Mouse (Mus musculus) cerebellum, adult 11-12 months (tissue): Measurements from ENCODE around the gene Pim2.
"Not testable (repeated sequence)": the region's sequence is repeated elsewhere in the genome, so short reads cannot be mapped to it uniquely, and the experiment has no call there.

Source experiments
- DNase-seq: peaks from one replicate; pipeline ENCODE4 v3.0.0; 2022

Gene Pim2

GRCm38 (mm10) chrX:7909242-7909641, 31.2 kb downstream of the Pim2 start, which contains the start of gene Gm10490:
Gm10490 (plus strand) TSS chrX:7909542.
- not testable (repeated sequence) for DNase-seq

GRCm38 (mm10) chrX:7910473-7910872, 32.4 kb downstream of the Pim2 start:
- DNase-seq: no peak

GRCm38 (mm10) chrX:7915669-7916068, 37.6 kb downstream of the Pim2 start:
- DNase-seq: not testable (repeated sequence)

- not testable (repeated sequence) for DNase-seq
These were observed 39.9 kb downstream of the Pim2 start for GRCm38 (mm10) chrX:7917960-7918359.

- peak; percentile 69 for DNase-seq
These were observed 41.7 kb downstream of the Pim2 start, which contains the start of gene Pcsk1n for GRCm38 (mm10) chrX:7919601-7920383. Pcsk1n (plus strand) TSS chrX:7919822.

GRCm38 (mm10) chrX:7922032-7922431, 44.0 kb downstream of the Pim2 start:
- DNase-seq: peak; percentile 36

GRCm38 (mm10) chrX:7926266-7926665, 48.2 kb downstream of the Pim2 start:
- DNase-seq: no peak

- DNase-seq: no peak
These were observed 49.1 kb downstream of the Pim2 start for GRCm38 (mm10) chrX:7927116-7927515.

GRCm38 (mm10) chrX:7928270-7928790, 50.3 kb downstream of the Pim2 start, which contains the start of gene Eras:
Eras (minus strand) TSS chrX:7928607.
- no peak for DNase-seq
